Mouse (Mus musculus): Measurements from ENCODE around the gene Tmem43.
"Not testable (repeated sequence)": the region's sequence is repeated elsewhere in the genome, so short reads cannot be mapped to it uniquely, and the experiment has no call there.

Gene Tmem43

GRCm38 (mm10) chr6:91472868-91473804 is at the start of gene Tmem43, which contains the start of gene Chchd4:
TSS of gene Tmem43 (plus strand) at chr6:91473703.
TSS of gene Chchd4 (minus strand) at chr6:91473546.
- DNase-seq (ENCODE audit: low spot score in 2 of 2): peak; percentile 99

DNA sequence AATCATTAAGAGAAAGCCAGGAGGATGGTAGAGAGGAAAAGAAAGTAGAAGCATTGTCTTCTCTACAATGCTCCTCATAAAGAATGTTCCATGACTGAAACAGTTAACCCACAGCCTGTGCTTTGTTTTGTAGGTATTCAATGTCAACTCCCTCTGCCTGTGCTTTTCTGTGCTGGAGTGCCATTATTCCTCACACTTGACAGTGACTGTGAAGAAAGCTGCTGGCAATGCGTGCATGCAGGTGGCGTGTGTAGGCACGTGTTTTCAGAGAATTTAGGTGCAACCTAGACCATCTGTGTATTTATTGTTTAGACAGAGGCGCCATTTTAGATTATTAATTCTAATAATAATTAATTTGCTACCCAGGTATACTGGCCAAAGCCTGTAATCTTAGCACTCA is 49.4 kb upstream of the Tmem43 start:
- no peak for DNase-seq (ENCODE audit: low spot score in 2 of 2)

DNA sequence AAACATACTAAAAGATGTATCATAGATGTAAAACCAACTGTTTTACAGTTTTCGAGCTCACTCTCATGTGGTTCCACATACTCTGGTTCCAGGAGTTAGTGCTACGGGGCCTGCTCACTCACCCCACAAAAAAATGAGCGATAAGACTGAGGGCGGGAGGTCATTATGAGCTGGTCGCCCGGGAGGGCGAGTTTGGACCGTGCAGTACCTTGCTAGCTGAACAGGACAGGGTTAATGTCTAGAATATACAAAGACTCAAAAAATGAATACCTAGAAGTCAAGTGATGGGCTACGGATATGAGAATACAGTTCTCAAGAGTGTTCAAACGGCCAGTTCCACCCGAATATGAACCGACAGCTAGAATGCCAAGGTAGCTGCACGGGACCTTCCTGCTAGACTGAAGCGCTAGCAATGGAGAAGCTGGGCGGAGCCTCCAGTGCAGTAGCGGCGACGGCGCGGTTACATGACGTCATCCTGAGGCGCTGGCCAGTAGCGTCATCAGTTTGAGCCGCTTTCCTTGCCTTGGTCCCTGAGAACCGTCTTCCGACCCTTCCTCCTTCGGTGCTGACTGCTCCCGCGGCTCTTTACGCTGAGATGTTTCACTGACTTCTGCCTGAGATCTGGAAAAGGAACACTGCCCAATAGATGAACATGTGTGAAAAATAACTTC is 32.9 kb upstream of the Tmem43 start:
- DNase-seq (ENCODE audit: low spot score in 2 of 2): peak; percentile 93 to 98

GRCm38 (mm10) chr6:91441145-91441662 is 32.3 kb upstream of the Tmem43 start:
- no peak for DNase-seq (ENCODE audit: low spot score in 2 of 2)

DNA sequence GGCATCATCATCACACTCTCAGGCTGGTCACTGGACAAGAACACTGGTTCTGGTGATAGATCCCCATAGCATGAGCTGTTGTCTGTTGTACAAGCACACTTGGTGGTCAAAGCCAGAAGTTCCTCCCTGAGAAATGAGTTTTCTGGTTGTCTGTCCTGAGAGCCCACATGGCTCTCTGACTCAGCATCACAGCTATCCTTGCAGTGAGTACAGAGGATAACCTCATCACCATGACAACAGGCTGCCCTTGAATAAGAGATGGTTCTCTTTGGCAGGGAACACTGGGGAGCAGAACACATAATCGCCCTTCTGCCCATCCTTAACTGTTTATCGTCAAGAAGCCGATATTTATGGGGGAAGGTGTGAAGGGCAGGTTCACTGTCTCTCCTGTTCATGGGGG is 28.2 kb upstream of the Tmem43 start:
- no peak for DNase-seq (ENCODE audit: low spot score in 2 of 2)

GRCm38 (mm10) chr6:91449472-91450225 is 23.9 kb upstream of the Tmem43 start:
- DNase-seq (ENCODE audit: low spot score in 2 of 2): no peak

GRCm38 (mm10) chr6:91452056-91452455 is 21.4 kb upstream of the Tmem43 start:
- DNase-seq (ENCODE audit: low spot score in 2 of 2): no peak

DNA sequence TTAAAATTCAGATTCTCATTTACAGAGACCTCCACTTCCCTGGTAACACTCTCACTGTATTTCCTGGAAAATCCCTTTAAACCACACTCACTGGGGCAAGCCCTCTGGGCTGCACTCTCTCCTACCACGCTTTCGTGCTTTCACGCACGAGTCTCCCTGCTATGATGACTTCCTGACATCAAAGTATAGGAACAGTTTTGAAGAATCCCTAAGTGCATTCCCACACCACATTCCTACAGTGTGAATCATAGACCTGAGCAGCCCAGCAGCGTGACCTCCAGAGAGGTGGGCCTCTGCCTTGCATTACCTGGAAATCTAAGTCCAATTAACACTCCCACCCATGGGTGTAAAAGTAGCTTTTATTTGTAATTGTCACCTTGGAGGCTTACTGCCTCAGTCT is 19.0 kb upstream of the Tmem43 start:
- DNase-seq (ENCODE audit: low spot score in 2 of 2): no peak

GRCm38 (mm10) chr6:91459471-91459870 is 14.0 kb upstream of the Tmem43 start:
- DNase-seq (ENCODE audit: low spot score in 2 of 2): no peak

- DNase-seq (ENCODE audit: low spot score in 2 of 2): no peak
These were observed 7.7 kb upstream of the Tmem43 start for GRCm38 (mm10) chr6:91465756-91466155.

GRCm38 (mm10) chr6:91467106-91467505 is 6.4 kb upstream of the Tmem43 start:
- DNase-seq (ENCODE audit: low spot score in 2 of 2): no peak

GRCm38 (mm10) chr6:91470712-91471111 is 2.8 kb upstream of the Tmem43 start:
- DNase-seq (ENCODE audit: low spot score in 2 of 2): no peak

GRCm38 (mm10) chr6:91471427-91471826 is 2.1 kb upstream of the Tmem43 start:
- DNase-seq (ENCODE audit: low spot score in 2 of 2): not testable (repeated sequence)

DNA sequence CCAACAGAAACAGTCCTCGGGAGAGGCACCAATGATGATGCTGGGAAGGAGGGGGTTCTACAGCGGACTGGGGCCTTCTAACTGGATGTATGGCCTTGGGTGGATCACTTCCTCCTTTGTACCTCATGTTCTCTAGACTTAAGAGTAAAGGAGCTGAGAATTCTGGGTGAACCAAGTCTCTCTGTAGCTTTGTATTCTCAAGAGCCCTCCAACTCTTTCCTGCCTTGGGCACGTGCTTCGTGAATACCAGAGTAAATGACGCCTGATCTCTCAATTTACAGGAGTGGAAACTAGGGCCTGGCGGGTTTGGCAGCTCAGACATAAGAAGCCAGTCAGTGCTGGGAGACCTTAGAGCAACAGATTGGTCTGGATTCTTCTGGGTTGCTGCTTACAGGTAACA is 1.2 kb upstream of the Tmem43 start:
- DNase-seq (ENCODE audit: low spot score in 2 of 2): no peak

DNA sequence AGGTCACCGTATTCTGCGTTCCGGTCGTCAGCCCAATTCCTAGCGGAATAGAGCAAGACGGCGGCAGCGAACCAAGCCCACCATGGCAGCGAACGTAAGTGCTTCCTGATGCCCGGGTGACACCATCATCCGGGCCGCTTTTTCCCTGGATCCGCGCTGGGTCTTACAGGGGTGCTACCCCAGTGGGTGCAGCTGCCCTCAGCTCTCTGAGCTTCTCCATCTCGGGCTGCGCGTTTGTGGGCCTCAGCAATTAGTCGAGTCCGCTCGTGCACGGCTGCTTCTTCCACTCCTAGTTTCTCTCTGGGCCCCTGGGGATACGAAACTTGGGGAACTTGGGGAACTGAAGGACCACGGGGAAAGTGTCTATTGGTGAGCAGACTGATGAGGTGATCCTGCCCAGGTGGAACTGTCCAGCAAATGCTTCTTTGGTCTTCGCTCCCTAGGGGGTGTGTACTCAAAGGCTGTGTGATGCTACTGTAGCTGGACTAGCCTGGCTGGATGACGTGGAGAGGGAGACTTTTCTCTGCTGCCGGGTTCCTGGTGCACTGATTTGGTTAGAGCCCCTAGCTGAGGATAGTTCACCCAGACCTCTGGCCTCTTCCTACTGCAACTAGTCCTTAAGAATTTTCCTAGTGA is 420 bp downstream of the Tmem43 start:
- DNase-seq (ENCODE audit: low spot score in 2 of 2): no peak

DNA sequence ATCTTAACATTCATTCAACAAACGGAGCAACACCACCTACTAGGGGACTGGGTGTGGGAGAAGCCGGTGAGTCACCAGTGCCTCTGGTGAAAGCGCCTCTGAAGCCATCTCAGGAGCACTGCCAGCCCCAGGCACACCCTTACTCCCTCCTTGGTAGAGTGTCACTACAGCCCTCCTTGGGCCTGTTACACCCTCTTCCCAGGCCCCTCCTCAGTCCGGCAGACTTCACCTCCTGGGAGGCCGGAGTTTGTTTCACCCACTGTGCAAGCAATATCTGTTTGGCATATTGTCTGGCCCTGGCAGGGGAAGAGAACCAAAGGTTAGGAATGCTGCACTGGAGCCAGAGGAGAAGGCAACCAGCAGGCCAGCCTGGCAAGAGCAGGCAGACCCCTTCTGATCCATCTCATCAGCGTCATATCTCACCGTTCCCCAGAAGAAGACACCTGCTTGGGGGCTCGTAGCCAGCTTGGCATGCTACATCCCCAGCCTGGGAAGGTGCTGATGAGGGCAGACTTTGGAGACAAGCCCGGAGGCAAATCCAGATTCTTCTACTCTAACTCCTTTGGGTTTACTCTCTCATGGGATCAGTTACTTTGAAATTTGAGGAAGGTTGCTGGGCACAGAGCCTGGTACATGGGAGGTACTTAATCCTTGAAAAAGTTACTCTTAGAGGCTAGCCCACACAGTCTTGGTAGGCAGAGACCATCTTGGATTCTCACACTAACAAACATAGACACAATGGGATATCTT is 1.1 kb downstream of the Tmem43 start:
- no peak for DNase-seq (ENCODE audit: low spot score in 2 of 2)

DNA sequence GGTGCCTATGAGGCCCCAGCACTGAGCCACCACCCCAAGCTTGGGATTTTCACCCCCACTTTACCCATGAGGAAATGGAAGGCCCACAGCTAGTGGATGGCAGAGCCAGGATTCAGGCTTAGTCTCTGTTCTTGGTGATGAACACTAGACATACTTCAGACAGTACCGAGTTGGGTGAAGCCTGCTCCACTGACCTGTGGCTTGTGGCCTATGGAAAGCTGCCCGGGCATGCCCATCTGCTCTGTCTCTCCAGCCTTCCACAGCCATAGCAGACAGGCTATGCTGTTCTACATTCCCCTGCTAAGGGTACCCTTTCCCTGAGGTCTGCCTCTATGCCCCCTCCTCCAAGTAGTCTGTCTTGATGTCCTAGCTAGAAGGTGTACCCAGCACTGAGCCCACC is 3.0 kb downstream of the Tmem43 start:
- no peak for DNase-seq (ENCODE audit: low spot score in 2 of 2)

DNA sequence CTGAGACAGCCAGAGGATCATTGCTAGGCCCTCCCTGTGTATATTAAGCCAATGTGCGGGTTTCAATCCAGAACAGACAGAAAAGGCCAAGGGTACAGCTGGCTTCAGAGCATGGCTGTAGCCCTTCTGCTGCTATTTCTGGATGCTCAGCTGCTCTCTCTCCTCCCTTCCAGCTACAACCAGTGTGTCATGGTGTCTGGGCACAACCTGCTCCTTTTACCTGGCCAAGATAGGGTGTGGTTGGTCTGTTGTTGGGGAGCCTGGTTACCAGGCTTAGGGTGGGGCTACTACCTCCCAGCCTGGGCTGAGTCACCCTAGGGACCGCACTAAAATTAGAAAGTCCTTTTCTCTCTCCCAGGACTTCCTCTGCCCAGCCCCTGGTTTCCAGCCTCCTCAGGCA is 9.9 kb downstream of the Tmem43 start:
- no peak for DNase-seq (ENCODE audit: low spot score in 2 of 2)

- no peak for DNase-seq (ENCODE audit: low spot score in 2 of 2)
These were observed 13.4 kb downstream of the Tmem43 start for GRCm38 (mm10) chr6:91486736-91487453.
